Mouse (Mus musculus): ENCODE results near the gene Gjd3.
"Not testable (repeated sequence)": the region's sequence is repeated elsewhere in the genome, so short reads cannot be mapped to it uniquely, and the experiment has no call there.

Gene Gjd3

GRCm38 (mm10) chr11:98937410-98937913 is 45.4 kb downstream of the Gjd3 start:
- Histone ChIP-seq H3K9me3 (ENCODE audit: low read length) (no peaks in the 10 kb centered on the region), H3K27me3 (ENCODE audit: insufficient read depth, low read length) (peaks cover 33% of the 10 kb centered on the region), H3K4me3 (replicated peaks; ENCODE audit: low read length) (peak overlapping the region; percentile 98), H3K4me1 (replicated peaks; ENCODE audit: low read depth, low read length) (peaks cover 93% of the 10 kb centered on the region), H3K36me3 (ENCODE audit: insufficient read depth, low read length) (0 out of 2 replicates have a peak, but pooled peaks cover 8% of the 10 kb centered on the region)
- TF ChIP-seq CTCF (conservative IDR thresholded peaks at IDR 0.05; ENCODE audit: low read length) (no peak), POU5F1 (IDR thresholded peaks at IDR 0.05; ENCODE audit: borderline replicate concordance, low read length) (no peak), NANOG (IDR thresholded peaks at IDR 0.05; ENCODE audit: borderline replicate concordance, low read length) (no peak)

GRCm38 (mm10) chr11:98936606-98937409 is 46.0 kb downstream of the Gjd3 start:
- peak overlapping the region; percentile 98 for H3K4me3 ChIP-seq (replicated peaks; ENCODE audit: low read length)
- H3K36me3 ChIP-seq (ENCODE audit: insufficient read depth, low read length) = 0 out of 2 replicates have a peak, but pooled peaks cover 8% of the 10 kb centered on the region
- no peaks in the 10 kb centered on the region for H3K9me3 ChIP-seq (ENCODE audit: low read length)
- H3K4me1 ChIP-seq (replicated peaks; ENCODE audit: low read depth, low read length) = peaks cover 93% of the 10 kb centered on the region
- TF ChIP-seq NANOG (IDR thresholded peaks at IDR 0.05; ENCODE audit: borderline replicate concordance, low read length) (no peak), CTCF (conservative IDR thresholded peaks at IDR 0.05; ENCODE audit: low read length) (no peak)
- peaks cover 35% of the 10 kb centered on the region for H3K27me3 ChIP-seq (ENCODE audit: insufficient read depth, low read length)

- Histone ChIP-seq H3K4me3 (replicated peaks; ENCODE audit: low read length) (peak overlapping the region; percentile 98), H3K36me3 (ENCODE audit: insufficient read depth, low read length) (0 out of 2 replicates have a peak, but pooled peaks cover 8% of the 10 kb centered on the region), H3K4me1 (replicated peaks; ENCODE audit: low read depth, low read length) (peaks cover 93% of the 10 kb centered on the region), H3K27me3 (ENCODE audit: insufficient read depth, low read length) (peaks cover 41% of the 10 kb centered on the region), H3K9me3 (ENCODE audit: low read length) (no peaks in the 10 kb centered on the region)
- TF ChIP-seq CTCF (conservative IDR thresholded peaks at IDR 0.05; ENCODE audit: low read length) = no peak
- no peak for TF ChIP-seq POU5F1 (IDR thresholded peaks at IDR 0.05; ENCODE audit: borderline replicate concordance, low read length)
- no peak for TF ChIP-seq NANOG (IDR thresholded peaks at IDR 0.05; ENCODE audit: borderline replicate concordance, low read length)
Measured at GRCm38 (mm10) chr11:98936170-98936569, 46.6 kb downstream of the Gjd3 start.

- peaks cover 50% of the 10 kb centered on the region for H3K27me3 ChIP-seq (ENCODE audit: insufficient read depth, low read length)
- no peak overlapping the region for H3K4me3 ChIP-seq (replicated peaks; ENCODE audit: low read length)
- H3K9me3 ChIP-seq (ENCODE audit: low read length) = no peaks in the 10 kb centered on the region
- H3K36me3 ChIP-seq (ENCODE audit: insufficient read depth, low read length) = 0 out of 2 replicates have a peak, but pooled peaks cover 7% of the 10 kb centered on the region
- no peak for TF ChIP-seq CTCF (conservative IDR thresholded peaks at IDR 0.05; ENCODE audit: low read length)
- no peak for TF ChIP-seq NANOG (IDR thresholded peaks at IDR 0.05; ENCODE audit: borderline replicate concordance, low read length)
- no peak for TF ChIP-seq POU5F1 (IDR thresholded peaks at IDR 0.05; ENCODE audit: borderline replicate concordance, low read length)
- H3K4me1 ChIP-seq (replicated peaks; ENCODE audit: low read depth, low read length) = peaks cover 92% of the 10 kb centered on the region
Measured at GRCm38 (mm10) chr11:98935123-98935522, 47.7 kb downstream of the Gjd3 start.

GRCm38 (mm10) chr11:98934367-98934766 is 48.4 kb downstream of the Gjd3 start:
- TF ChIP-seq CTCF (conservative IDR thresholded peaks at IDR 0.05; ENCODE audit: low read length) = no peak
- Histone ChIP-seq H3K4me3 (replicated peaks; ENCODE audit: low read length) (no peak overlapping the region), H3K27me3 (ENCODE audit: insufficient read depth, low read length) (peaks cover 56% of the 10 kb centered on the region), H3K4me1 (replicated peaks; ENCODE audit: low read depth, low read length) (peaks cover 92% of the 10 kb centered on the region), H3K36me3 (ENCODE audit: insufficient read depth, low read length) (no peaks in the 10 kb centered on the region), H3K9me3 (ENCODE audit: low read length) (no peaks in the 10 kb centered on the region)

GRCm38 (mm10) chr11:98933847-98934246 is 49.0 kb downstream of the Gjd3 start:
- Histone ChIP-seq H3K27me3 (ENCODE audit: insufficient read depth, low read length) (peaks cover 60% of the 10 kb centered on the region), H3K4me1 (replicated peaks; ENCODE audit: low read depth, low read length) (peaks cover 92% of the 10 kb centered on the region)
- H3K9me3 ChIP-seq (ENCODE audit: low read length); H3K4me3 ChIP-seq (replicated peaks; ENCODE audit: low read length); H3K36me3 ChIP-seq (ENCODE audit: insufficient read depth, low read length): not testable (repeated sequence)

DNA sequence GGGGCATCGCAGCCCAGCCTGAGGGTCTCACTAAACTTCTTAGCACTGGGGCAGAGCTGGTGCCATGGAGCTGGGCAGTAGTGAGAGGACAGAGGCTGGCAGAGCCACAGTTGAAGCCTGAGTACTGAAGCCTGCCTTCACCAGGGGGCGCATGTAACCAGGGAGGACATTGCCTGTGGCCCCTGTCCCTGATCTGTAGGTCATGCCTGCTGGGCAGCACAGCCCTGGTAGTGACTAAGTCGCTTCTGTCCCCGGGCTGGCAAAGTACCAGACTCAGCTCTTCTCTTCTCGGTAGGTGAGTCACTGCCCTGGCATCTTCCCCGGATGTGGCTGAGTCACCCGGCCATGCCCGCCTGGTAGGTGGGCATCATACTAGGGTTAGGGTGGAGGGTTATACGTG is 49.7 kb downstream of the Gjd3 start:
- Histone ChIP-seq H3K27me3 (ENCODE audit: insufficient read depth, low read length) (peaks cover 67% of the 10 kb centered on the region), H3K4me1 (replicated peaks; ENCODE audit: low read depth, low read length) (peaks cover 92% of the 10 kb centered on the region), H3K9me3 (ENCODE audit: low read length) (no peaks in the 10 kb centered on the region), H3K36me3 (ENCODE audit: insufficient read depth, low read length) (no peaks in the 10 kb centered on the region), H3K4me3 (replicated peaks; ENCODE audit: low read length) (peak overlapping the region; percentile 49)
- no peak for TF ChIP-seq POU5F1 (IDR thresholded peaks at IDR 0.05; ENCODE audit: borderline replicate concordance, low read length)
- 0 out of 2 replicates have a peak, but pooled peaks have one; percentile 10 for TF ChIP-seq CTCF (conservative IDR thresholded peaks at IDR 0.05; ENCODE audit: low read length)

- Histone ChIP-seq H3K27me3 (ENCODE audit: insufficient read depth, low read length) (peaks cover 72% of the 10 kb centered on the region), H3K36me3 (ENCODE audit: insufficient read depth, low read length) (no peaks in the 10 kb centered on the region), H3K4me3 (replicated peaks; ENCODE audit: low read length) (peak overlapping the region; percentile 49), H3K4me1 (replicated peaks; ENCODE audit: low read depth, low read length) (peaks cover 97% of the 10 kb centered on the region), H3K9me3 (ENCODE audit: low read length) (no peaks in the 10 kb centered on the region)
- TF ChIP-seq POU5F1 (IDR thresholded peaks at IDR 0.05; ENCODE audit: borderline replicate concordance, low read length) (no peak), NANOG (IDR thresholded peaks at IDR 0.05; ENCODE audit: borderline replicate concordance, low read length) (no peak), CTCF (conservative IDR thresholded peaks at IDR 0.05; ENCODE audit: low read length) (no peak)
Measured at GRCm38 (mm10) chr11:98932293-98933091, 50.3 kb downstream of the Gjd3 start.
